Mouse (Mus musculus) kidney, embryonic 14.5 days (tissue): ENCODE results near the gene 1700037H04Rik. TPM values are rescaled to one million over a fixed set of nuclear protein-coding genes. Genes with fewer than 3 reads are reported as not detected.
A peak's percentile ranks its signal among the peaks of the same experiment; 100 is the strongest.

Experiments used
- ATAC-seq: fragments of 200-750 bp; cut with Nextera tagmentation; 2 replicates; pipeline ENCODE4 v1.8.0; 2017; ENCODE audit warnings: moderate number of reproducible peaks, mild to moderate bottlenecking, moderate TSS enrichment, moderate library complexity; ENCODE audit not compliant: low FRiP score, low TSS enrichment
- H3K27ac ChIP-seq: fragments of 300-500 bp; sonication (generic); 2 replicates; pipeline ENCODE4 v1.5.1; 2014; ENCODE audit warnings: low read depth, mild to moderate bottlenecking, low read length, moderate library complexity, mixed read lengths
- H3K27me3 ChIP-seq: fragments of 300-500 bp; sonication (generic); 2 replicates; pipeline ENCODE4 v1.6.1; 2014; ENCODE audit warnings: mild to moderate bottlenecking, low read length; ENCODE audit not compliant: control insufficient read depth, insufficient read depth
- H3K36me3 ChIP-seq: fragments of 300-500 bp; sonication (generic); 2 replicates; pipeline ENCODE4 v1.6.1; 2014; ENCODE audit warnings: low read length, mixed read lengths; ENCODE audit not compliant: control insufficient read depth, insufficient read depth
- H3K4me1 ChIP-seq: fragments of 300-500 bp; sonication (generic); 2 replicates; pipeline ENCODE4 v1.6.1; 2014; ENCODE audit warnings: low read length, mixed read lengths; ENCODE audit not compliant: control insufficient read depth, insufficient read depth
- H3K4me2 ChIP-seq: fragments of 300-500 bp; sonication (generic); replicated peaks from 2 replicates; pipeline ENCODE4 v1.6.1; 2014; ENCODE audit warnings: low read depth, mild to moderate bottlenecking, low read length
- H3K4me3 ChIP-seq: fragments of 300-500 bp; sonication (generic); 2 replicates; pipeline ENCODE4 v1.5.1; 2014; ENCODE audit warnings: mild to moderate bottlenecking, low read length
- H3K9ac ChIP-seq: fragments of 300-500 bp; sonication (generic); 2 replicates; pipeline ENCODE4 v1.6.1; 2014; ENCODE audit warnings: low read depth, mild to moderate bottlenecking, low read length, moderate library complexity
- H3K9me3 ChIP-seq: fragments of 300-500 bp; sonication (generic); 2 replicates; pipeline ENCODE4 v1.6.1; 2016; ENCODE audit warnings: low read length; ENCODE audit not compliant: control insufficient read depth
- WGBS: fragments of 180-500 bp; shearing (Covaris S2); extraction: QIAGEN DNeasy Blood & Tissue Kit; methylation state at CpG from one replicate; pipeline ENCODE4 v1.1.7; 2014; 5-methylcytosine and 5-hydroxymethylcytosine counted together
- polyA plus RNA-seq: library from polyadenylated mRNA; unstranded; fragments of >200 nt; fragmentation: Nextera tagmentation; extraction: Ambion mirVana; gene quantifications from 2 replicates; pipeline ENCODE4 v1.2.1, GENCODE M21; 2014

Gene 1700037H04Rik
- 99.3 and 101 TPM in 2 replicates for polyA plus RNA-seq

DNA sequence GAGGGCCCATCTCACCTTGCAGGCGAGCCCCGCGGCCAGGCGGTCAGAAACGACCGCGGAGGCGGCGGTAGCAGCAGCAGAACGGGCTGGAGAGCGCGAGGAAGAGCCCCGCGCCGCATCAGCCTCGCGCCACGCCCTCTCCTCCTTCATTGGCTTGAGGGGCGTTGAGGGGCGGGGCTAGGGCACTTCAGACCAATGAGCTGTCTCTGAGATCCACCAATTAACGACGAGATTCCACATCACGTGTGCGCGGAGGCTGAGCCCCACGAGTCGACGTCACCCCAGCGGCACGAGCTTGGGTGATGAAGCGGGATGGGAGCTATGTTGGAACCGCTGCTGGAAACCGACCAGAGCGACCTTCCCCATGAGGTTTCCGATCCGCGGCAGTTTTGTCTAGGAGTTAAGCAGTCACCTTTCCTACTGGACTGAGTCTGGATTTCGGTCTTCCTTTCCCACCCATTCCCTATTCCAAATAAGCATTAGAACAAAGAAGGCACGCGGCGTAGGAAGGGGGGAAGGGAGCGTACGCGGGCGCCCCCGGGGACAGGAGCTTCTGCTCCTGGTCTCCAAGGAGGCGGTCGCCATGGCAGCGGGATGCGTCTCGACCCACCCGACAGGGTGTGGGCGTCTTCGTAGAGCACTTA lies at the start of gene 1700037H04Rik:
Gene 1700037H04Rik, minus strand, starts transcription at position 144 of the 644 bp plus-strand sequence.
- Histone ChIP-seq H3K36me3 (no peaks in the 10 kb centered on the region), H3K4me3 (peak within 1 kb of the TSS; percentile 82), H3K4me1 (peaks cover 12% of the 10 kb centered on the region), H3K9me3 (no peaks in the 10 kb centered on the region), H3K27ac (peak within 1 kb of the TSS; percentile 90), H3K27me3 (no peaks in the 10 kb centered on the region), H3K9ac (peak within 1 kb of the TSS; percentile 83), H3K4me2 (peak within 1 kb of the TSS; percentile 92)
- WGBS, result under 1% methylated on average over 54 of the region's 54 CpGs
- peak; percentile 97 for ATAC-seq

DNA sequence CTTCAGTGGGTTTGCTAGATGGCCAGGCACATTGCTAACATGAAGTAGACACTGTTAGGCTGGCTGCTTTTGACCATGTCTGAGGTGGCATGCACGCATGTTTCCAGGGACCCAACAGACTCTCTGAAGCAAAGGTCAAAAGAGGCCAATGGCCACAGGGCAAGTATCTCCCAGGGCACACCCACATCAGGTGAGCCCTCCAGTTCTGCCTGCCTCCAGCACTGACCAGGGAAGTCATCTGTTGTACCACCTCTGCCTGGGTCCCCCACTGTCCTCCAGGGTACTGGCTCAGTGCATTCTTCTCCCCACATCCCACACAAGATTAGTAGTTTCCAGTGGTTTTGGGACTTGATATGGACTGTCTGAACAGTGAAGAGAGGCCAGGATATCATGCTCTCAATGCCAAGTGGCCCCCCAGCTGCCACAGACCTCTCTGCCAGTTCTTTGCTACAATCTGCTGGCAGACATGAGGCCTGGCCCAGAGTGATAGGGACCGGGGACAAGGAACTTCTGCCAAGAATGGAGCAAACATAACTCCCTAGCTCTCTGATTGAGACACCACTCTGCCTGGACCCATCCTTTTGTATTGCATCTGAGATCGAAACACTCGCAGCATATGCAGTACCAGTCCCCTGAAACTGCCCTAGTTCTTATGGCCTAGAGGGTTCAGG lies 49.4 kb upstream of the 1700037H04Rik start:
- peaks cover 14% of the 10 kb centered on the region for H3K4me1 ChIP-seq
- H3K9ac ChIP-seq, result peak overlapping the region; percentile 65; the same call in 1 of the 2 replicates
- no peak for ATAC-seq
- peaks cover 4% of the 10 kb centered on the region; the same call in 1 of the 2 replicates for H3K36me3 ChIP-seq
- no peaks in the 10 kb centered on the region for H3K27me3 ChIP-seq
- peak overlapping the region; percentile 74; the same call in 1 of the 2 replicates for H3K27ac ChIP-seq
- 76% methylated on average over 4 of the region's 4 CpGs for WGBS
- peak overlapping the region; percentile 62 for H3K4me3 ChIP-seq
- no peaks in the 10 kb centered on the region for H3K9me3 ChIP-seq
- H3K4me2 ChIP-seq, result peak overlapping the region; percentile 58

DNA sequence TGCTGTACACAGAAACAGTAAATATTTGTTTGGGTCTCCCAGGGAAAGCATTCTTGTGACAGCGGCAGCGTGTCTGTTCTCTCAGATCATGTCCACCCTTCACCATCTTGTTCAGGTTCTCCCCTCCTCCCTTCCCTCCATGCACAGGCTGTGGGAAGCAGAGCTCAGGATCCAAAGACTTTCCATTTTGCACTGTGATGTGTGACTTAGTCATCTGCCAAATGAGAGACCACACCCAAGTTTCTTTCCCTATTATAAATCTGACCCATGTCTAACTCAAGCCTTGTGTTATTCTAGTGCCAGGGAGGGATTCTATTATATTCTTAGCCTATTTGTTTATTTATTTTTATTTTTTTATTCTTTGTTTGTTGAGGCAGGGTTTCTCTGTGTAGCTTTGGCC lies 48.5 kb upstream of the 1700037H04Rik start:
- Histone ChIP-seq H3K4me1 (peaks cover 14% of the 10 kb centered on the region), H3K27me3 (no peaks in the 10 kb centered on the region), H3K4me3 (no peak overlapping the region), H3K4me2 (no peak overlapping the region), H3K27ac (no peak overlapping the region), H3K9ac (no peak overlapping the region), H3K9me3 (no peaks in the 10 kb centered on the region), H3K36me3 (peaks cover 4% of the 10 kb centered on the region; the same call in 1 of the 2 replicates)
- 94% methylated on average over 2 of the region's 2 CpGs for WGBS
- ATAC-seq, result no peak

DNA sequence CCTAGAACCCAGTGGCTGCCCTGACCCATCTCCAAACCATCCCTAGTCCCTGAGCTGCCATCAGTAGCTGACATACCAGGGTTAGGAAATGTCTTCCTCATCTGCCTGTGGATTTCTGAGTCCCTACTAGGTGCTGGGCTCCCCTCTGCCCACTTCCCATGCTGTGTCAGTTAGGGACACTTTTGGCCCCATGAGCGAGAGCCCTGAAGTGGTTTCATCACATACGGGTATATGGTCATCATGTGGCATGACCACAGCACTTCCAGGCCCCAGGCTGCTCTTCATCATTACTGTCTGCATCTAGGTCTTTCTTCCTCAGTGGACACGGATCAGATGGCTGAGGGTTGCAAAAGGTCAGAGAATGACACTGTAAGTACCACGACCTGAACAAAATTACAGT lies 46.9 kb upstream of the 1700037H04Rik start, which contains the start of gene Ap5s1:
Gene Ap5s1, plus strand, starts transcription at position 301 of the 400 bp plus-strand sequence.
- H3K27ac ChIP-seq, result no peak within 1 kb of the TSS
- ATAC-seq, result no peak
- H3K9me3 ChIP-seq, result no peaks in the 10 kb centered on the region
- H3K36me3 ChIP-seq, result no peaks in the 10 kb centered on the region
- peaks cover 14% of the 10 kb centered on the region for H3K4me1 ChIP-seq
- no peaks in the 10 kb centered on the region for H3K27me3 ChIP-seq
- WGBS, result 67% methylated on average over 4 of the region's 4 CpGs
- H3K4me3 ChIP-seq, result no peak within 1 kb of the TSS
- no peak within 1 kb of the TSS for H3K4me2 ChIP-seq
- H3K9ac ChIP-seq, result no peak within 1 kb of the TSS

DNA sequence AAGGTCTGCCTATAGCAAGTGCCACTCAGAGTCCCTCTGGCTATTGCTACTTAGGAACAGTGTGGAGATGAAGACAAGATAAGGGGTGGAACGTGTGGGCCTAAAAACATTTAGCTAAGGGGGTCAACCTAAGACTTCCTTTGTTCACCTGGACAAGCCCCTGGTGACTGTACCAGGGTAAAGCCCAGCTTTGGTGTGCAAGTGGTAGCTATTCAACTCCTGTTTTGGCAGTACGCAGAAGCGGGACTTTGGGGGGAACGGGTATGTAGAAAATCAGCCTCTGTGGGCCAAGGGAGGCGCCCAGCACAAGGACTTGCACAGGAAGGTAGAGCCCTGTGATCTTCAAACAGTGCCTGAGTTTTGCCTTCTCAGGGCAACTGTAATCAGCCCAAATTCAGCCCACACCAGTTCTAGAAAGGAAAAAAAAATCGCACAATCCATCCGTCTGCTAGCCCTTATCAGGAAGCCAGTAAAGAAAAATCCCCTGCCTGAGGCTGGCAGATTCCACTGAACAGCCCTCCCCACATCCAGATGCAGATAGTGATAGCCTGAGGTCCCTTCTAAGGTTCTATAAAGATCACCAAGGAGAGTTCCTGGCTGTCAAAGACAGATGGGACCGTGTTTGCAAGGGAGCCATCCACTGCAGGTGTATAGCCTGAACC lies 45.8 kb upstream of the 1700037H04Rik start:
- Histone ChIP-seq H3K27ac (no peak overlapping the region), H3K9ac (no peak overlapping the region), H3K4me3 (no peak overlapping the region), H3K36me3 (no peaks in the 10 kb centered on the region), H3K9me3 (peaks cover 2% of the 10 kb centered on the region; the same call in 1 of the 2 replicates), H3K27me3 (no peaks in the 10 kb centered on the region), H3K4me2 (no peak overlapping the region), H3K4me1 (peaks cover 10% of the 10 kb centered on the region; the same call in 1 of the 2 replicates)
- ATAC-seq, result no peak
- whole genome bisulfite sequencing, result 84% methylated on average over 8 of the region's 8 CpGs

DNA sequence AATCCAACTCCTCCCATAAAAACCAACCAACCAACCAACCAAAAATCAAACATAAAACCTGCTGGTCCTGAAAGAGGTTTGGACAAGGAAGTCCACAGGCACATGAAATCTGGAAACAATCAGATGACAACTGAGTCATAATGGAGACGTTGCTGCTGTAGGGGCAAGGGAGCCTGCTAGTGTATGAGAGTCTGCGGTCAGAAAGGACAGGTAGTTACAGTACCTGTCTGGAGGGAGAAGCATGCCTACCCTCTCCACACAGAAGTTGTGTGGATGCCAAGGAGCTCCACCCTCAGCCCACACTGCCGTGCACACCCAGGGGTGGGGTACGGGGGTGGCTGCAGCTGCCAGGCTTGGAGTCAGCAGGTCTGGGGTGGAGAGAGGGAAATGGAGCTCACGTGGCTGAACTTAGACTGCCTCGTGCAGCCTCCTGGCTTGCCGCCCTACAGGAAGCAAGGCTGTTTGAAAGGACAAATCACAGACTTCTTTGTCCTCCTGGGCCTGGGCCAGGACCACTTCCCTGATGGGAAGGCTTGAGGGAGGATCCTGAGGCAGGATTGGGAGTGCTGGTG lies 44.6 kb upstream of the 1700037H04Rik start:
- H3K4me1 ChIP-seq, result peaks cover 10% of the 10 kb centered on the region; the same call in 1 of the 2 replicates
- H3K27me3 ChIP-seq, result no peaks in the 10 kb centered on the region
- H3K9ac ChIP-seq, result no peak overlapping the region
- no peak overlapping the region for H3K4me2 ChIP-seq
- H3K4me3 ChIP-seq, result no peak overlapping the region
- 35% methylated on average over 7 of the region's 7 CpGs for WGBS
- no peaks in the 10 kb centered on the region; the same call in 1 of the 2 replicates for H3K36me3 ChIP-seq
- peak; percentile 71 for ATAC-seq
- H3K9me3 ChIP-seq, result peaks cover 3% of the 10 kb centered on the region; the same call in 1 of the 2 replicates
- H3K27ac ChIP-seq, result peak overlapping the region; percentile 56

DNA sequence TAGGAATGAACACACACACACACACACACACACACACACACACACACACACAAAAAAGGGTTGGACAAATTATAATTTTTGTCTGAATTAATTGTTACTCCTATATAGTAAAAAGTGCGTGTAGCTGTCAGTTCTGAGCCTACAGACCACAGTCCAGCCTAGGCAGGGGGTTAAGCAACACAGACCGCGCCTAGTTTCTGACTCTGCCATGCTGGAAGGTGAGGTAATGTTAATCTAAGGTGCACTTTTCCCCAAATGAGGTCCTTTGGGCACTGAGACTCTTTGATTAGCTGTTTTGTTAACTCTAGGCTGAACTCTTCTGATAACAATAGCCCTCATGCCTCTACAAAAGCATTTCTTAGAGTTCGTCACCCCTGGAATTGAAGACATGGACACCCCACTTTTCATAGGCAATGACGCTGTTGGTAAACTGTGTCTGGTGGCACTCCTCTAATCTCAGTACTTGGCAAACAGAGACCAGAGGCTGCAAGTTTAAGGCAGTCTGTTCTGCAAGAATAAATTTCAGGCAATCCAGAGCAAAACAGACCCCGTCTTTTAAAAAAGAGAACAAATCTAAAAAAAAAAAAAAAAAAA lies 44.0 kb upstream of the 1700037H04Rik start:
- 75% methylated on average over 6 of the region's 6 CpGs for WGBS
- Histone ChIP-seq H3K4me3 (no peak overlapping the region), H3K9me3 (peaks cover 3% of the 10 kb centered on the region; the same call in 1 of the 2 replicates), H3K27me3 (no peaks in the 10 kb centered on the region), H3K36me3 (no peaks in the 10 kb centered on the region; the same call in 1 of the 2 replicates), H3K27ac (peak overlapping the region; percentile 56; the same call in 1 of the 2 replicates), H3K4me1 (peaks cover 10% of the 10 kb centered on the region; the same call in 1 of the 2 replicates), H3K9ac (no peak overlapping the region), H3K4me2 (no peak overlapping the region)
- ATAC-seq, result no peak

DNA sequence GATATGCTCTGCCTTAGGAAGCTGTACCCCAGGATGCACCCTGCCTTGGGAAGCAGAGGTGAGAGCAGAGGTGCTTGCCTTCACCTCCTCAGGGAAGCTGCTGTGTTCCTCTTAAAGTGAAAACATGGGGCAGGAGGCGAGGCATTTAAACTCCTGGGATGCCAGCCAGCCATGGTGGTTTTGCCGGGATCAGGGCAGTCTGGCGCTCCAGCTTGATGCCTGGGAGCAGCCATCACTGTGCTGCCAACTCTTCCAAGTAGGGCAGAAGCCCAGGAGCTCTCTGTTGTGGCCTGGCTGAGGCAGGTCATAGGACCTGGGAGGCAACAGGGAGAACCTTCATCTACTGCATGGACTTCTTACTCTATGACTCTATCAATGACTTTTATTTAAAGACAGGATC lies 41.4 kb upstream of the 1700037H04Rik start:
- Histone ChIP-seq H3K27ac (no peak overlapping the region), H3K4me1 (peaks cover 10% of the 10 kb centered on the region; the same call in 1 of the 2 replicates), H3K36me3 (peaks cover 12% of the 10 kb centered on the region), H3K4me2 (no peak overlapping the region), H3K9me3 (peaks cover 3% of the 10 kb centered on the region; the same call in 1 of the 2 replicates), H3K4me3 (no peak overlapping the region), H3K9ac (no peak overlapping the region), H3K27me3 (no peaks in the 10 kb centered on the region)
- no peak for ATAC-seq
- 94% methylated on average over 3 of the region's 3 CpGs for WGBS
